Mouse (Mus musculus): Measurements from ENCODE around the gene Mthfd1l.

DNA sequence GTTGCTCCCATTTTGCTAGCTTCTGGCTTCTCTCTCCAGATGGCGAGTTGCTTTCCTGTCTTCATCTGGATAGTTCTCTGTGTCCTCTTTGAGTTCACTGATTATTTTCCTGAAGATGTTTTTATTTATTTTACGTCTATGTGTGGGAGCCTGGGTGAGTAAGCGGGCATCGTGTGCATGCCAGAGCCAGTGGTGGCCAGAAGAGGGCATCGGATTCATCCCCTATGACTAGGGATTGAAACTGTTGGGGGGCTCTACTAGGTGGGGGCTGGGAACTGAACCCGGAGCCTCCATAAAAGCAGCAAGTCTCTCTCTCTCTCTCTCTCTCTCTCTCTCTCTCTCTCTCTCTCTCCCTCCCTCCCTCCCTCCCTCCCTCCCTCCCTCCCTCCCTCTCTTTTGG is 227.0 kb downstream of the Mthfd1l start:
- TF ChIP-seq CTCF (IDR thresholded peaks at IDR 0.05; ENCODE audit: low read depth): no peak
- no peak for TF ChIP-seq EP300 (IDR thresholded peaks at IDR 0.05; ENCODE audit: low read depth)
